8 mouse cellular contexts compared by ENCODE assay signal in genomic region chr4:21726912-21727614, GRCm38 (mm10). TPM values are rescaled to one million over a fixed set of nuclear protein-coding genes. Genes with fewer than 3 reads are reported as not detected.
A peak's percentile ranks its signal among the peaks of the same experiment; 100 is the strongest.
DNase-seq lines count a peak whose midpoint lies in the region; ATAC-seq lines count a peak whose summit lies in the region.

No protein-coding gene starts in this region.

- H3K9ac ChIP-seq in neural tube, embryonic 15.5 days (replicated peaks) = peak overlapping the region; percentile 78

- H3K27ac ChIP-seq in brown adipose tissue, adult 24 weeks (replicated peaks; ENCODE audit: low read depth, low read length) = no peak overlapping the region
- H3K27ac ChIP-seq in neural tube, embryonic 15.5 days (replicated peaks) = peak overlapping the region; percentile 88

- H3K4me1 ChIP-seq in brown adipose tissue, adult 24 weeks (ENCODE audit: control insufficient read depth, insufficient read depth, insufficient read length, low read length) = no peaks in the 10 kb centered on the region
- peaks cover 14% of the 10 kb centered on the region for H3K4me1 ChIP-seq in neural tube, embryonic 15.5 days

- peak overlapping the region; percentile 91 for H3K4me3 ChIP-seq in brown adipose tissue, adult 24 weeks (ENCODE audit: insufficient read depth, low read depth, low read length)
- H3K4me3 ChIP-seq in neural tube, embryonic 15.5 days (replicated peaks) = peak overlapping the region; percentile 90

- intact Hi-C loops in heart, postnatal 14 days (cut with DNase I) = loop anchor here (5.0 kb wide), 2 partner anchors 50 to 85 kb away; no protein-coding TSS in a partner anchor

- H3K36me3 ChIP-seq in neural tube, embryonic 15.5 days = no peaks in the 10 kb centered on the region

- under 1% methylated on average over 22 of the region's 22 CpGs for WGBS in large intestine, adult 2 months
- under 1% methylated on average over 22 of the region's 22 CpGs for WGBS in neural tube, embryonic 15.5 days

- H3K9me3 ChIP-seq in neural tube, embryonic 15.5 days (replicated peaks) = no peaks in the 10 kb centered on the region

- no peaks in the 10 kb centered on the region for H3K27me3 ChIP-seq in neural tube, embryonic 15.5 days (replicated peaks)

- DNase-seq in ES-CJ7 (ENCODE audit: low read depth, low spot score) = peak; percentile 86
- peak; percentile 9 to 33 for DNase-seq in heart, postnatal 14 days
- DNase-seq in large intestine, adult 2 months (ENCODE audit: low read depth, low spot score) = peak; percentile 19
- DNase-seq in lung, adult 18-20 months = peak; percentile 20 to 53
- DNase-seq in Muller cell, postnatal 12 days (ENCODE audit: inconsistent ontology term) = no peak

- H3K4me2 ChIP-seq in neural tube, embryonic 15.5 days = peak overlapping the region; percentile 79

- peak; percentile 83 for ATAC-seq in erythroid progenitor cell, adult 5-6 weeks (replicated peaks; ENCODE audit: low FRiP score, poor library complexity, severe bottlenecking)
- peak; percentile 84 for ATAC-seq in neural tube, embryonic 15.5 days (ENCODE audit: low FRiP score)

RNA-seq across cellular contexts. Expression of gene Ccnc, which starts 0.4 kb away (rescaled TPM):
- polyA plus RNA-seq in brown adipose tissue, adult 24 weeks (2012; ENCODE audit: insufficient read depth, insufficient read length, missing spikeins) = 25.5 and 30.2 TPM in 2 replicates
- 24.5 and 28.5 TPM in 2 replicates for total RNA-seq in erythroid progenitor cell, adult 5-6 weeks (2015; ENCODE audit: low replicate concordance)
- 19.3 and 23.9 TPM in 2 replicates for total RNA-seq in erythroid progenitor cell, adult 5-6 weeks (2017; ENCODE audit: low replicate concordance)
- total RNA-seq in heart, postnatal 14 days (2021) = 10 to 100 TPM; 13.7 to 17.2 TPM
- 3.9 and 5.1 TPM in 2 replicates for polyA plus RNA-seq in large intestine, adult 2 months (2012; rRNA removed)
- polyA plus RNA-seq in neural tube, embryonic 15.5 days (2015; fragmentation: Nextera tagmentation; extraction: Ambion mirVana) = 65.6 and 67.1 TPM in 2 replicates

RNA-seq across cellular contexts. Expression of gene Usp45, which starts 39.9 kb away (rescaled TPM):
- 8.4 and 9.5 TPM in 2 replicates for polyA plus RNA-seq in brown adipose tissue, adult 24 weeks (2012; ENCODE audit: insufficient read depth, insufficient read length, missing spikeins)
- total RNA-seq in erythroid progenitor cell, adult 5-6 weeks (2015; ENCODE audit: low replicate concordance) = 56.6 and 69.2 TPM in 2 replicates
- total RNA-seq in erythroid progenitor cell, adult 5-6 weeks (2017; ENCODE audit: low replicate concordance) = 40.2 and 46.3 TPM in 2 replicates
- total RNA-seq in heart, postnatal 14 days (2021) = 10 to 100 TPM; 12.6 to 17.1 TPM
- 2.3 and 5.2 TPM in 2 replicates for polyA plus RNA-seq in large intestine, adult 2 months (2012; rRNA removed)
- 6.3 and 6.4 TPM in 2 replicates for polyA plus RNA-seq in neural tube, embryonic 15.5 days (2015; fragmentation: Nextera tagmentation; extraction: Ambion mirVana)

RNA-seq across cellular contexts. Expression of gene Tstd3, which starts 39.9 kb away (rescaled TPM):
- polyA plus RNA-seq in brown adipose tissue, adult 24 weeks (2012; ENCODE audit: insufficient read depth, insufficient read length, missing spikeins) = 44.4 and 45.0 TPM in 2 replicates
- total RNA-seq in erythroid progenitor cell, adult 5-6 weeks (2015; ENCODE audit: low replicate concordance) = 5.4 and 10.9 TPM in 2 replicates
- 1.5 and 8.5 TPM in 2 replicates for total RNA-seq in erythroid progenitor cell, adult 5-6 weeks (2017; ENCODE audit: low replicate concordance)
- 10 to 100 TPM; 12.5 TPM for total RNA-seq in heart, postnatal 14 days (2021)
- polyA plus RNA-seq in large intestine, adult 2 months (2012; rRNA removed) = 4.7 and 8.8 TPM in 2 replicates
- 23.8 and 24.5 TPM in 2 replicates for polyA plus RNA-seq in neural tube, embryonic 15.5 days (2015; fragmentation: Nextera tagmentation; extraction: Ambion mirVana)

RNA-seq across cellular contexts. Expression of gene Prdm13, which starts 41.3 kb away (rescaled TPM):
- polyA plus RNA-seq in brown adipose tissue, adult 24 weeks (2012; ENCODE audit: insufficient read depth, insufficient read length, missing spikeins) = not detected in 2 replicates
- total RNA-seq in erythroid progenitor cell, adult 5-6 weeks (2015; ENCODE audit: low replicate concordance) = not detected in 2 replicates
- total RNA-seq in erythroid progenitor cell, adult 5-6 weeks (2017; ENCODE audit: low replicate concordance) = not detected in 2 replicates
- not detected for total RNA-seq in heart, postnatal 14 days (2021)
- polyA plus RNA-seq in large intestine, adult 2 months (2012; rRNA removed) = not detected in 2 replicates
- 0.18 and 0.24 TPM in 2 replicates for polyA plus RNA-seq in neural tube, embryonic 15.5 days (2015; fragmentation: Nextera tagmentation; extraction: Ambion mirVana)
